Mouse (Mus musculus) T-cell, adult 2 months (primary cell): ENCODE measurements at regions not wholly inside any gene's neighbourhood (a gene's known extent, or its start where the extent isn't known, plus 50 kb on each side); places are given as distances from the start of the nearest gene placed in this dataset.

ENCODE experiments used
- DNase-seq: peaks from one replicate; pipeline ENCODE4 v3.0.0; 2022; ENCODE audit warnings: low spot score

DNA sequence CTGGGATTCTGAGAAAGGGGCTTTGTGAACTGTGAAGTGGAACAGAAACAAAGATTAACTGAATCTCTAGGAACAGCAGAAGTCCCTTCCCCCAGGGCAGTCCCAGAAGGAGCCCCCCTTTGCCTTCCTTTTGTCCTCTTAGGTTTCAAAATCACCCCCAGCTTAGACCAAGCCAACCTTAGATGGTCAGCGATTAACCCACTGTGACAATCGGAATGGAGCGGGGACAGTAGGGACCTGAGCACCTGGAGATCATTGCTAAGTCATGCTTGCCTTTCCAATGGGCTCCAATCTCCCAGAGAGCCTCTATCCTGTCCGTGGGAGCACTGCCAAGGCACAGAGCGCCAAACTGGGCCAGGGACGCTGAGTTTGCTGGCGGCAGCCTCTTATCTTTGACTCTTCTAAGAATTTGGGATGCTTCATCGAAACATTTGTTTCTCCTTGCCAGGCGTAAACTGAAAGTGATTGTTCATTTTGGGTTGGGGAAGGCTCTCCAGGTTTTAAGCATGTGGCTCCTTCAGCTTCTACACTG, 165.3 kb upstream of the Ankrd55 start:
- no peak for DNase-seq

DNA sequence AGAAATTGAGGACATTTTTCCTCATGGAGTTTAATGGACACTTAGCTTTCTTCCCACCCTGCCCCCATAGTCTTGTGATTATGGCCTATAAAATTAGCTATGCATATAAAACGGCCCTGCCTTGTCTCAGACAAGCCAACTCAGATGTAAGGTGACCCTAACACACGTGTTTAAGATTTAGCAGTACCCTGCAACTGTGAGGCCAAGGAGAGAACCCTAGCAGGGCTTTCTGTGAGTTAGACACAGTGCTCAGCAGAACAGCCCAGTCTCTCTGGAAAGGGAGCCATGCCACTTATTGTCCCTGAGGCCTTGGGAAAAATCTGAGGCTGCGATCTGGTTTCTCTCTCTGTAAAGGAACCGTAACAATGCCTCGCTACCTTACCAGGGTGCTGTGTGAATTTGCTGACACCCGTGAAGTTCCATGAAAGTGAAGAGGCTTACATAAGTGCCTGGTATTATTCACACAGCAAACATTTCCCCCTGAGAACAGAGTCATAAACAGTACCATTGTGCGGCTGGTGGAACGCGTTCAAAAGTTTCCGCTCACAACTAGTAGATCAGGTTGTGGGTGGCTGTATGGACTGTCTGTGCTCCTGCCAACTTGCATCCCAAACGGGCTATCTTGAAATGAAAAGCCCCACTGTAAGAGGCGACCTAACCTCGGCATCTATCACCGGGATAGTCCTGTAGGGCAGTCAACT, 162.3 kb upstream of the Ankrd55 start:
- DNase-seq, result no peak

DNA sequence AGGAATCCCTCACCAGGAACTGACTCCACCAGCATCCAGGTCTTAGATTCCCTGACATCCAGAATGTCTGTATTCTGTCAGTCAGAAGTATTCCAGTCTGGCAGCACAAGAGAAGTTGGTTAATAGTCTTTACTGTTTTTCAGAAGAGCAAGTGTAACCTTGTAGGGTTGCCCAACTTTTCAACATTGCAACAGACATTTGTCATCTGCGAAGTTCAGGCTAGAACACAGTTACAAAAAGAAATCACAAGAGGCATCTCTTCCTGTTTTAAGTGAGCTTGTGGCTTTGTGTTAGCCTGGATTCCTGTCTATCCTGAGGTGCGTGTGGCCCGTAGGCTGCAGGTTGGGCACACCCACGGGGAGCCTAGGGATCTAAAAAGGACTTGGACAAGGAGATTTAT, 158.0 kb upstream of the Ankrd55 start:
- no peak for DNase-seq

DNA sequence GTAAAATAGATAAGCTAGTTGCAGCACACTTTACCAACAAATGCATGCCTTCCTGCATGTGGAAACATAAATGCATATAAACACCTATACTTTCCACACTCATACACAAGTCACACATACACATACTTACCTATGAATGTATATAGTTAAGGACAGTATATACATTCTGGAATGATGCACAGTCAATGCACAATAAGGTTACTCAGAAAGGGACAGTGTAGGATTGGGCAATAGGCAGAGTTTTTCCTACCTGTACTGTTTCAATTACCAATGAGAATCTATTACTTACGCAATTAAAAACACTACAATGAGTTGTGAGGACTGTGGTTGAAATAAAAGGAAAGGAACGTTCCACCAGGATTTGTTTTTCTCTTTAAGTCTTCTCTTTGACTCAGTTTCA, 157.5 kb upstream of the Ankrd55 start:
- DNase-seq, result no peak

- no peak for DNase-seq
These were observed 157.1 kb upstream of the Ankrd55 start for GRCm38 (mm10) chr13:112131191-112131590.

- DNase-seq, result peak; percentile 44
These were observed 154.5 kb upstream of the Ankrd55 start for GRCm38 (mm10) chr13:112133736-112134135.

DNA sequence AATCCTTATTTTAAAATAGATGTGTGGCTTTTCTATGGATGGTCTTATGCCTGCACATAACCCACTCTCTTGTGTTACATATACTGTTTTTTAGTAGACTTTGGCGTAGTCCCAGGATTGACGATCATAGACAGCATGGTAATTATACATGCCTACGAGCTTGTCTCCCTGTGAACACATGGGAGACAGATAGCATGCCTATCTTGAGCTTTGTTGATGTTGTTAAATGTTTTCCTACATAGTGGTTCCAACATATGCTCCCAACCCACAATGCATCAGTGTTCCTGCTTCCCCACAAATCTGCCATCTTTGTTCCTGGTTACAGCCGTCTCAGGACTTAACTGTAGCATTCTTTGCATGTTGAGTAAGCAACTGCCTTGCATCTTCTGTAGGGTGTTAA, 153.6 kb upstream of the Ankrd55 start:
- DNase-seq, result no peak

- DNase-seq, result no peak
These were observed 152.5 kb upstream of the Ankrd55 start for GRCm38 (mm10) chr13:112135777-112136176.

GRCm38 (mm10) chr13:112136850-112137249, 151.4 kb upstream of the Ankrd55 start:
- DNase-seq, result no peak

DNA sequence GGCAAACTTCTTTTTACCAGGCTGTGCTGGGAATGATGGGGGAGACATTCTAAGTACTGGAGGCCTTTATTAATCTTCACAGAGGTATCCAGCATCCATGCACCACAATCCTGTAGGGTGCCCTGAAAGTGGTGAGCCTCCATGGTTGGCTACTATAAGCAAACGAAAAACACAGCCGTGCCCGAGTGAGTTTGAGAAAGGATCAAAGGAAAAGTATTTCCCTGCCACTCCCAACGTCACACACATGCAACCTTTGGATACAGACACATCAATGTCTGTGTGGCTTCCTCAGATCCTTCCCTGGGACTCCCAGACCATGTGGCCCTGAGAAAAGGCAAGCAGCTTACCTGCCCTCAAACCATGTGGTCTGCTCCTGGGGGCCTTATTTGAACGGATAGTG, 147.4 kb upstream of the Ankrd55 start:
- no peak for DNase-seq

DNA sequence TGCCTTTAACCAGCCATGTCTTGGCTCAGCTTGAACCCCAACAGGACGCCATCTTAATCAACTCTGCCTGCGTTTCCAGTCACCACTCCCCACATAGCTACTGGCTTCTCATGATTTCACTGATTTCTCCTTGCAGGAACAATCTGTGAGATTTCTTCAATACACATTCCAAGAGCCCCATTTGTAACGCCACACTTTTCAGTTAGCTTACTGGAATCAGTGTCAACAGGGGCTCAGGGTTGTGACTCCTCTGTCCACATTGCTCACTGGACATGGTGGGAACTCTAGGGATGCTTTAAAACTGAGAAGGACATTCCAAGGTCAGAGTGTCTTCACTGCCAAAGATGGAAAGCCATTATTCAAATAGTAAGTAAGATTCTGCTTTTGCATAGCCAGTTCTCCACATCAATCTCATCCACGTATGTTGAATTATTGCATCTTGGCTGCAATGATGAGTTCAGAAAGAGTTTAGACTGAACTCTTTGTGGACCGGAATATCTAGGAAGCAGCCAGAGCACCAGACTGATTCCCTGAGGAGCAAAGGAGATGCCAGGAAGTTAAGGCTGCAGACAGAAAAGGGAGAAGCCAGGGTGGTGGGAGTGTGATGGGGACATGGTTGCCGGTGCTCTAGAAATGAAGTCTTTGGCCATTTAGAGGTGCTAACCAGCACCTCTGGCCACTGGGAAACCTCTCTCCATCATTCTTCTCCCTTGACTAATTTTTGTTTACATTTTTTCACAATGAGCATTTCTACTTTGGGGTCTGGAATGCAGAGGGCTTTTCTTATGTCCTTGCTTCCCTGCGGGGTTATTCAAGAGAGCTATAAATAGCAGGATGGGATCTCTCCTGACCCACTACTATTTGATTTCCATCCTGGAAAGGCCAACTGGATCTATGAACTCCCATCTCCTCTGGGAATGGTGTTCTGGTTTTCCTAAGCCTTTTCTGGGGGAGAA, 143.6 kb upstream of the Ankrd55 start:
- DNase-seq, result no peak

DNA sequence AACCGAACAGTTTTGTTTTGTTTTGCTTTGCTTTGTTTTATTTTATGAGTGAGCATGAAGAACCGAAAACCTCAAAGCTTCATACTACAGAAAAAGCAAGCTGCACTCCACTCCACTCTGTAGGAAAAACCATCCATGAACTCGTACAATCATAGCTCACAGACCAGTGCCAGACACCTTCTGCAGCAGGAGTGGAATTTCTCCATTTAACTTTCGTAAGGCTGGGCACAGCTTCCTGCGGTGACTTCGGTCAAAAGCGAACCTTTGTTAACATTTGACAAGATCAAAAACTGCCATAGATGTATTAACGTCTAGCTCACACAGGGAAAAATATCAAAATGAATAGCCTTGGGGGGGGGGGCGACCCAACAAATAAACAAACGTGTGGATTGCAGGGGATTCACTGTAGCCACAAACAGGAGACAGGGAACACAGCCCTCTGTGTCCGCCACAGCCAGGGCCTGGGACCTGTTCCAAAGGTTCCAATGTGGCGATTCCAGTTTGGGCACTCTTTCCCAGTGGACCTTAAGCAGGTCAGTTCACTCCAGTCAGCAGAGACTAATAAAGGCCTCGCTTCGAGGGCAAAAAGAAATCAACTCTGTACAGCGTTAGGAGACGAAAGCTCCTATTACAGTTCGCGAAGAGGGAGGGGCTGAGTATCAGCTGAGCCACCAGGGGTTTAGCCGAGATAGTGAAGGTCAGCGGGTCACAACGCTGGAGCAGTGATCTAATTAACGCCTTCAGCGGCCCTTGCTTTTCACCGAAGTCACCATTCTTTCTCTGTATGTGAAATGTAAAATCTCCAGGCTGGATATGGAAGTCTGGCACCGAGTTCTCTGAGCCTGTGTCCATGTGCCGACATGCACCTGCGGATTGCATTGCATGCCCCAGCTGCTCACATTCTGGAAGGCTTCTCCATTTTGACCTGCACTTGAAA, 135.4 kb upstream of the Ankrd55 start:
- no peak for DNase-seq

GRCm38 (mm10) chr13:112153681-112154127, 134.5 kb upstream of the Ankrd55 start:
- DNase-seq, result no peak

- DNase-seq, result no peak
These were observed 128.7 kb upstream of the Ankrd55 start for GRCm38 (mm10) chr13:112159430-112160172.

DNA sequence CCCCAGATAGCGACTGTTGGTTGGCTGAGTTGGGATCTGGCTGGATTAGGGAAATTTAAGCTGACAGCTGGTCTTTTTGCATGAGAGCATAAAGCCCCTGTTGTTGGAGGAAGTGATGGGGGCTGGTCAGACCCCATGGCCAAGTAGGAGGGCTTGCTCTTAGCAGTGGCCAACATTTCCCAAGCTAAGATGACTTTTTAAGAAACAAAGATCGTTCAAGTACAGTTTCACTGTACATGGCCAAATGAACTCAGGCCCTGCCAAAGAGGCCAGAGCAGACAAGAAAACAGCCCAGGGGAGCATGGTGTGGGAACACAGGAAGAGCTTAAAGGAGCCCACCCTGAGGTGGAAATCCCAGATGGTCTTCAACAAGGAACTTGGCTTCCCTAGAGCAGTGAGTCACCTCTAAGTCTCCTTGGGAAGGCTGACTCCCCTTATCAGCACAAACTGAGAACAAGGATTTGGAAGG, 128.0 kb upstream of the Ankrd55 start:
- DNase-seq, result no peak

GRCm38 (mm10) chr13:112160726-112161125, 127.5 kb upstream of the Ankrd55 start:
- DNase-seq, result no peak

DNA sequence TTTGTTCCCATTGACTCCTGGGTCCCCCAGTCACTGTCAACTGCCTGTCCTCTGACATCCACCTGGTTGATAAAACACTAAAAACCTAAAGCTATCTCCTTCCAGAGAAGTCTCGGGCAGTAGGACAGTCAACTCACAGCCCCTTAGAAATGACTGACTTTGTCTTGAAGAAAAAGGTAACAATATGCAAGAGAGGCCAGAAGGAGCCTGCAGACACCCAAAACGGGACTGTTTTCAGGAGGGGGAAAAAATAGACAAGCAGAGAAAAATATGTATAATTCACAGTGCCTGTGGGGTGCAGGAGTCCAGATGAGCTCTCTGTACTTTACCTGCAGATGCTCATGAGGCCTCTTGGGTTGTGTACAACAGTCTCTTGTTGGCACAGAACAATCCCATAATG, 126.4 kb upstream of the Ankrd55 start:
- no peak for DNase-seq

DNA sequence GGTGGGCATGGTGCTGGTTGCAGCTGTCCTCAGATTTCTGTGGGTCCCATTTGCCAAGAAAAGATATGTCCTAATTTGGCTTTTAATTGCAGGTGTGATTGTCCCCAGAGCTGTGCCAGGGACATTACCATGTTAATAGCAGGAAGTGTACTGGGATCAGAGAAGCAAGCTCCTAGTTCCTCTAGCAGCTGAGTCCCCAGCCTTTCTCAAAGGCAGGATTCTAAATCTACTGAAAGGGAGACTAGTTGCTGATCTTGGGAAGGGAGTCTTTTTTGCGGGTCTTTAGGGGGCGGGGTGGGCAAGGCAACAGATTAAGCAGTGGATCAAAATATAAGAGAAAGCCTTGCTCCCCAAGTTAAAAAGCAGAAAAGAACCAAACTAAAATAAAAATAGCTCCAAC, 122.3 kb upstream of the Ankrd55 start:
- DNase-seq, result no peak

DNA sequence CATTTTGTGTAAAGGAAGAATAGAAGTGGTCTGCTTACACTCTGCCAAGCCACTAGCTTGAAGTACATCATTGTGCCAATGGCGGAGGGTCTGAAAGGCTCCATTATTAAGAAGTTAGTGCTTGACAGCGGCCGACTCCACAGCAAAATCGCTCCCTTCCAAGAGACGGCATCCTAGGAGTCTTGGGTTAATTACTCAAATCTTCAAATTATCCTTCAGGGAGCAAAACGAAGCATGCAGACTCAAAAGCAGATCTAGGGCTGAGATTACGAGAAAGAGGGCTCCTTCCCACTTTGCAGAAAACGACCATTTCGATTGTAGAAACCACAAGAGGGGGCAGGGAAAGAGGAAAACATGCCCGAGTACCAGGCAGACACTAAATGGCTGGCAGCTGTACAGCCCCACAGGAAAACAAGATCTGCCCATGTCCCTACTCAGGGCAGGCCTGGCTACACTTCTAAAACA, 121.9 kb upstream of the Ankrd55 start:
- DNase-seq, result no peak

- no peak for DNase-seq
These were observed 119.8 kb upstream of the Ankrd55 start for GRCm38 (mm10) chr13:112168468-112168867.

GRCm38 (mm10) chr13:112170872-112171271, 117.4 kb upstream of the Ankrd55 start:
- no peak for DNase-seq
